Mouse (Mus musculus): ENCODE results near the gene Zdhhc6. TPM values are rescaled to one million over a fixed set of nuclear protein-coding genes. Genes with fewer than 3 reads are reported as not detected.

Gene Zdhhc6
- polyA plus RNA-seq (2015; fragmentation: Nextera tagmentation; extraction: Ambion mirVana): 49.0 and 51.4 TPM in 2 replicates

DNA sequence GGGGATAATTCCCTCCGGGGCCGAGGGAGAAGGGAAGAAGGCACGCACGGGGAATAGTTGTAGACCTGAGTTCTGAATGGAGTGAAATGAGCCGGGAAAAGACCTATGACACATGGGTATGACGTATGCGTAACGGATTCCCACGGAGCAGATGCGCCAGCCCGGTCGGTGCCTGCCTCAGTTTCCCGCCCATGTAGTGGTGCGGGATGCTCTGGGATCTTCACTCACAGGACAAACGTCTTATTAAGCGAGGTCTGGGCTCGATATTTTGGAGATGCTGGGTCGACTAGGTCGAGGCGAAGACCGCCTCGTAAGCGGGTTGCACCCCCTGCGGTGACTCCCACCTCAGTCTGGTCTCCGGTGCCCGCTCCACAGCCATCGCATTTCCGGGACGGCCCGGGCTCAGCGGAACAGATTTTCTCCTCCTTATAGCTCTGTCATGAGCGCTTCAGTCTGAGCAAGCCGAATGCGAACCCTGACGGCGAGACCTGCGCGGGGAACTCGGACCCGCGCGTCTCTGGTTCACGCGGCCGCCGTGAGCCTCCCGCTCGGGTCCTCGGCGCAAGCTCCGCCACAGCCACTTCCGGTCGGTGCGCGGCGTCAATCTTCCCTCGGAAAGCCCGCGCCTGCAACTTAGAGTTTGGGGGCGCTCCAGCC, at the start of gene Zdhhc6:
TSS of gene Zdhhc6 (minus strand) at position 581 of the 657 bp plus-strand sequence.
- H3K4me2 ChIP-seq: peak within 1 kb of the TSS; percentile 92
- no peaks in the 10 kb centered on the region for H3K27me3 ChIP-seq
- H3K4me3 ChIP-seq (replicated peaks): peak within 1 kb of the TSS; percentile 80
- under 1% methylated on average over 60 of the region's 60 CpGs for WGBS (ENCODE audit: insufficient replicate concordance)
- H3K27ac ChIP-seq (replicated peaks): peak within 1 kb of the TSS; percentile 90
- peaks cover 42% of the 10 kb centered on the region for H3K4me1 ChIP-seq (replicated peaks)
- no peaks in the 10 kb centered on the region for H3K9me3 ChIP-seq (replicated peaks)
- peak within 1 kb of the TSS; percentile 77 for H3K9ac ChIP-seq
- peak; percentile 71 for ATAC-seq (ENCODE audit: insufficient read depth)
- peaks cover 30% of the 10 kb centered on the region for H3K36me3 ChIP-seq (replicated peaks)

DNA sequence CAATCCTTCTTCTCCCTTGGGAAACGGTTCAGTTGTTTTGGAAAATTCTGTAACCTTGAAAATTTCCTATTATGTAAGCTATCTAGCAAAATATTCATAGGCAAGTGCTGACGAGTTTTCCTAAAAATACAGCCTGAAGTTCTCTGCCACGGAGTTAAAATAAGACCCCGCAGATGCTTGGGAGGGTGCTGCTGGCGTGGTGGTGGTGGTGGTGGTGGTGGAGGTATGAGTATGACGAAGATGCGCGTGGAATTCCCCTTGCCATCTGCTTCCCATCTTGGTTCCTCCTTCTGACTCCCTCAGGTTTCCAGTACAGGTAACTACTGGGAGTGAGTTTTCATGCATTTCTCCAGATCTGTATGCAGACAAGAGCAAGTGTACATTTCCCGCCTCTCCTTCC, 46.8 kb upstream of the Zdhhc6 start:
- no peak for ATAC-seq (ENCODE audit: insufficient read depth)
- 82% methylated on average over 9 of the region's 9 CpGs for WGBS (ENCODE audit: insufficient replicate concordance)
- no peak overlapping the region for H3K4me2 ChIP-seq
- no peaks in the 10 kb centered on the region for H3K4me1 ChIP-seq (replicated peaks)
- H3K4me3 ChIP-seq (replicated peaks): no peak overlapping the region
- H3K27ac ChIP-seq (replicated peaks): no peak overlapping the region
- no peaks in the 10 kb centered on the region for H3K27me3 ChIP-seq
- H3K9me3 ChIP-seq (replicated peaks): no peaks in the 10 kb centered on the region
- H3K36me3 ChIP-seq (replicated peaks): no peaks in the 10 kb centered on the region
- no peak overlapping the region for H3K9ac ChIP-seq

DNA sequence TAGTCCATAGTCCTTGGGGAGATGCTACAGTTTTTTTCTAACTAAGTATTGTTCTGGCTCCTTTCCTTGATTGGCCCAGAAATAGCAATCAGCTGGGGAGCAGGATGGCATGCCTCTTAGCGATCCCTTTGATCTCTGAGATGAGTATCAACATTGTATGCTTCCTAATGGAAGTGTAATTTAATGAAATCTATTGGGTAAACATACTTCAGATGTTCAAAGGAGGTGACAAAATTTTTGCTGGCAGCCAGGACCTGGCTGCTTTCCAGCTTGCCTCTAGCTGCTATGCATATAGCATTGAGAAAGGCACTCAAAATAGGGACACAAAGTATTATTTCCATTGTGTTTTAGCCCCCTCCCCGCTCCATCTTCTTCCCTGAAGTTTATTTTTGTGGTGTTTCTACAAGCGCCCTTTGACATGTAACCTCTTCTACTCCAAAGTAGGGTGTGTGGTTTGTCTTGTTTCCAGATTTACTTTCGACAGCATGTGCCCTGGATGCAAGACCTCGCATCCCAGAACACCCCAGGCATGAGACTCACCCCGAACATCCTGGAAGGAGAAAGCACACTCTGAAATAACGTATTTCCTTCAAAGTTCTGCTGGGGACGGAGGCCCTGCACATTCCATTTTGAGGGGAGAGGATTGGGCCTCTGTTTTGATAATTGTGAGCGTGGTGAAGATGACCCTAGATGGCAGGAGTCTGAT, 35.0 kb upstream of the Zdhhc6 start:
- Histone ChIP-seq H3K27me3 (no peaks in the 10 kb centered on the region), H3K36me3 (replicated peaks) (no peaks in the 10 kb centered on the region; the same call in 1 of the 2 replicates), H3K4me2 (no peak overlapping the region), H3K9me3 (replicated peaks) (no peaks in the 10 kb centered on the region), H3K4me3 (replicated peaks) (no peak overlapping the region), H3K4me1 (replicated peaks) (peaks cover 18% of the 10 kb centered on the region), H3K27ac (replicated peaks) (no peak overlapping the region), H3K9ac (no peak overlapping the region)
- ATAC-seq (ENCODE audit: insufficient read depth): no peak
- WGBS (ENCODE audit: insufficient replicate concordance): 79% methylated on average over 9 of the region's 9 CpGs

DNA sequence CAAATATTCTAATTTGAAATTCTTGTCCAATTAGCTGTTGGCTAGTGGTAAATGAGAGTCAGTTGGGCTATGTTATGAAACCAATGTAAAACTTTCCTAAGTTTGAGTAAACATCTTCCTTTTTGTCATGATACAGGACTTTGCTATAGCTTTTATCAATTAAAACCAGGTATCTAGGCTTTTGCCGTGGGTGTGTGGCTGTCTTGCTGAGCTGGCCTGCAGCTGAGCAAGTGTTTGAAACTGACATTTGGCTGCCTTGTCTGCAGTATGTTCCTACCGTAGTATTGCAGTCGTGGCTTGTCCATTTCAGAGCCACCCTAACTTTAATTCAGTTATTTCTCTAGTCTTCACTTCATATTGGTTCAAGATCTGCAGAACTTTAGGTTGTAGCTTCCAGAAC, 32.4 kb upstream of the Zdhhc6 start:
- H3K27ac ChIP-seq (replicated peaks): no peak overlapping the region
- peaks cover 18% of the 10 kb centered on the region for H3K4me1 ChIP-seq (replicated peaks)
- H3K9me3 ChIP-seq (replicated peaks): no peaks in the 10 kb centered on the region
- no peak for ATAC-seq (ENCODE audit: insufficient read depth)
- peaks cover 4% of the 10 kb centered on the region; the same call in 1 of the 2 replicates for H3K36me3 ChIP-seq (replicated peaks)
- 40% methylated on average over 3 of the region's 3 CpGs for WGBS (ENCODE audit: insufficient replicate concordance)
- no peak overlapping the region for H3K9ac ChIP-seq
- no peak overlapping the region for H3K4me2 ChIP-seq
- no peaks in the 10 kb centered on the region for H3K27me3 ChIP-seq
- H3K4me3 ChIP-seq (replicated peaks): no peak overlapping the region

GRCm38 (mm10) chr19:55343274-55343673, 27.4 kb upstream of the Zdhhc6 start:
- WGBS (ENCODE audit: insufficient replicate concordance): 76% methylated on average over 9 of the region's 9 CpGs
- Histone ChIP-seq H3K4me3 (replicated peaks) (no peak overlapping the region), H3K9me3 (replicated peaks) (no peaks in the 10 kb centered on the region), H3K36me3 (replicated peaks) (peaks cover 22% of the 10 kb centered on the region; the same call in 1 of the 2 replicates), H3K4me2 (no peak overlapping the region), H3K9ac (no peak overlapping the region), H3K4me1 (replicated peaks) (peaks cover 14% of the 10 kb centered on the region), H3K27ac (replicated peaks) (no peak overlapping the region), H3K27me3 (no peaks in the 10 kb centered on the region)
- ATAC-seq (ENCODE audit: insufficient read depth): no peak

GRCm38 (mm10) chr19:55342423-55342822, 26.6 kb upstream of the Zdhhc6 start:
- Histone ChIP-seq H3K4me2 (no peak overlapping the region), H3K9ac (no peak overlapping the region), H3K27me3 (no peaks in the 10 kb centered on the region), H3K4me3 (replicated peaks) (no peak overlapping the region), H3K9me3 (replicated peaks) (no peaks in the 10 kb centered on the region), H3K4me1 (replicated peaks) (peaks cover 7% of the 10 kb centered on the region; the same call in 1 of the 2 replicates), H3K27ac (replicated peaks) (no peak overlapping the region), H3K36me3 (replicated peaks) (peaks cover 22% of the 10 kb centered on the region; the same call in 1 of the 2 replicates)
- no peak for ATAC-seq (ENCODE audit: insufficient read depth)
- 71% methylated on average over 7 of the region's 7 CpGs for WGBS (ENCODE audit: insufficient replicate concordance)

- ATAC-seq (ENCODE audit: insufficient read depth): no peak
- no peak overlapping the region for H3K9ac ChIP-seq
- H3K9me3 ChIP-seq (replicated peaks): no peaks in the 10 kb centered on the region
- H3K27ac ChIP-seq (replicated peaks): no peak overlapping the region
- H3K27me3 ChIP-seq: no peaks in the 10 kb centered on the region
- H3K4me2 ChIP-seq: no peak overlapping the region
- H3K4me3 ChIP-seq (replicated peaks): no peak overlapping the region
- WGBS (ENCODE audit: insufficient replicate concordance): 46% methylated on average over 3 of the region's 3 CpGs
- peaks cover 24% of the 10 kb centered on the region; the same call in 1 of the 2 replicates for H3K36me3 ChIP-seq (replicated peaks)
- peaks cover 7% of the 10 kb centered on the region; the same call in 1 of the 2 replicates for H3K4me1 ChIP-seq (replicated peaks)
These were observed 25.5 kb upstream of the Zdhhc6 start for GRCm38 (mm10) chr19:55341377-55341776.

- ATAC-seq (ENCODE audit: insufficient read depth): no peak
- H3K4me3 ChIP-seq (replicated peaks): no peak overlapping the region
- 81% methylated on average over 6 of the region's 6 CpGs for WGBS (ENCODE audit: insufficient replicate concordance)
These were observed 24.7 kb upstream of the Zdhhc6 start for GRCm38 (mm10) chr19:55340521-55340920.

GRCm38 (mm10) chr19:55337664-55338063, 21.8 kb upstream of the Zdhhc6 start:
- no peaks in the 10 kb centered on the region for H3K27me3 ChIP-seq
- peaks cover 24% of the 10 kb centered on the region; the same call in 1 of the 2 replicates for H3K36me3 ChIP-seq (replicated peaks)
- H3K4me1 ChIP-seq (replicated peaks): peaks cover 5% of the 10 kb centered on the region; the same call in 1 of the 2 replicates
- no peaks in the 10 kb centered on the region for H3K9me3 ChIP-seq (replicated peaks)
- no peak overlapping the region for H3K9ac ChIP-seq
- no peak for ATAC-seq (ENCODE audit: insufficient read depth)
- no peak overlapping the region for H3K27ac ChIP-seq (replicated peaks)
- no peak overlapping the region for H3K4me3 ChIP-seq (replicated peaks)
- H3K4me2 ChIP-seq: no peak overlapping the region
- 86% methylated on average over 10 of the region's 10 CpGs for WGBS (ENCODE audit: insufficient replicate concordance)

More at GRCm38 (mm10) chr19:55340521-55340920, 24.7 kb upstream of the Zdhhc6 start:
- Histone ChIP-seq H3K9me3 (replicated peaks) (no peaks in the 10 kb centered on the region), H3K4me1 (replicated peaks) (peaks cover 7% of the 10 kb centered on the region; the same call in 1 of the 2 replicates), H3K27ac (replicated peaks) (no peak overlapping the region), H3K27me3 (no peaks in the 10 kb centered on the region), H3K36me3 (replicated peaks) (peaks cover 25% of the 10 kb centered on the region; the same call in 1 of the 2 replicates), H3K9ac (no peak overlapping the region), H3K4me2 (no peak overlapping the region)

DNA sequence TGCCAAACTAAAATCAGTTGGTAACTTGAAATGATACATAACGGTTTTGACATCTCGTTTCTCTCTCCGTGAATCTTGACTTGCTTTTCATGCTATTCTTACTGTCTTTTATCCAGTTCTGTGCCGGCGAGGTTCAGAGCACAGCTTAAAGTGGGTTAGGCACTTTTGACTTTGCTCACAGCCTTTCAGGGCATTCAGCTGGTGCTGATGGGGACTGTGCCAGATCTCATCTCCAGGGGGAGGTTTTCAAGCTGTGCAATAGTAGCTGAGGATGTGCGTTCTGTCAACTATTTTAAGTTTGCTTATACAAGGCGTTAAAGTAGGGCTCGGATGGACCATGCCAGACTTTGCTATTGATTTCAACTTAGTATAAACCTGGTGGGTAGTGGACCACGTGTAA, 21.2 kb upstream of the Zdhhc6 start:
- Histone ChIP-seq H3K27me3 (no peaks in the 10 kb centered on the region), H3K4me1 (replicated peaks) (peaks cover 4% of the 10 kb centered on the region; the same call in 1 of the 2 replicates), H3K27ac (replicated peaks) (no peak overlapping the region), H3K36me3 (replicated peaks) (peaks cover 22% of the 10 kb centered on the region; the same call in 1 of the 2 replicates), H3K4me2 (no peak overlapping the region), H3K9me3 (replicated peaks) (no peaks in the 10 kb centered on the region), H3K9ac (no peak overlapping the region), H3K4me3 (replicated peaks) (no peak overlapping the region)
- no peak for ATAC-seq (ENCODE audit: insufficient read depth)
- 82% methylated on average over 9 of the region's 9 CpGs for WGBS (ENCODE audit: insufficient replicate concordance)

- Histone ChIP-seq H3K4me3 (replicated peaks) (no peak overlapping the region), H3K4me2 (no peak overlapping the region)
- 83% methylated on average over 12 of the region's 12 CpGs for WGBS (ENCODE audit: insufficient replicate concordance)
These were observed 20.6 kb upstream of the Zdhhc6 start for GRCm38 (mm10) chr19:55336441-55336840.

More at GRCm38 (mm10) chr19:55336441-55336840, 20.6 kb upstream of the Zdhhc6 start:
- Histone ChIP-seq H3K4me1 (replicated peaks) (peaks cover 2% of the 10 kb centered on the region; the same call in 1 of the 2 replicates), H3K27ac (replicated peaks) (no peak overlapping the region), H3K36me3 (replicated peaks) (peaks cover 22% of the 10 kb centered on the region), H3K9ac (no peak overlapping the region), H3K27me3 (no peaks in the 10 kb centered on the region), H3K9me3 (replicated peaks) (no peaks in the 10 kb centered on the region)
- ATAC-seq (ENCODE audit: insufficient read depth): no peak
